Mouse (Mus musculus): ENCODE data around the gene Chchd6. TPM values are rescaled to one million over a fixed set of nuclear protein-coding genes. Genes with fewer than 3 reads are reported as not detected.

Chchd6 gene
- polyA plus RNA-seq, 1 experiment from 2014 or later: 201 TPM

GRCm38 (mm10) chr6:89399564-89399963 lies 195.9 kb downstream of the Chchd6 start:
- H3K4me3 ChIP-seq (ENCODE audit: low read length): no peak overlapping the region

GRCm38 (mm10) chr6:89397919-89398318 lies 197.5 kb downstream of the Chchd6 start:
- Histone ChIP-seq H3K27ac (ENCODE audit: low read depth, low read length) (no peak overlapping the region), H3K9me3 (ENCODE audit: control insufficient read depth, low read length) (no peaks in the 10 kb centered on the region), H3K9ac (ENCODE audit: low read depth, low read length) (no peak overlapping the region), H3K4me3 (ENCODE audit: low read length) (no peak overlapping the region), H3K4me1 (ENCODE audit: control insufficient read depth, insufficient read depth, low read depth, low read length) (no peaks in the 10 kb centered on the region), H3K27me3 (replicated peaks; ENCODE audit: control insufficient read depth, insufficient read depth, low read length) (no peaks in the 10 kb centered on the region), H3K36me3 (ENCODE audit: control insufficient read depth, insufficient read depth, low read length) (no peaks in the 10 kb centered on the region), H3K4me2 (ENCODE audit: low read length) (no peak overlapping the region)
- 85% methylated on average over 4 of the region's 4 CpGs for WGBS
- no peak for ATAC-seq

More at GRCm38 (mm10) chr6:89399564-89399963, 195.9 kb downstream of the Chchd6 start:
- no peaks in the 10 kb centered on the region for H3K9me3 ChIP-seq (ENCODE audit: control insufficient read depth, low read length)
- 95% methylated on average over 1 of the region's 1 CpGs for WGBS
- ATAC-seq: no peak
- H3K36me3 ChIP-seq (ENCODE audit: control insufficient read depth, insufficient read depth, low read length): no peaks in the 10 kb centered on the region
- H3K9ac ChIP-seq (ENCODE audit: low read depth, low read length): no peak overlapping the region
- no peak overlapping the region for H3K4me2 ChIP-seq (ENCODE audit: low read length)
- H3K27ac ChIP-seq (ENCODE audit: low read depth, low read length): no peak overlapping the region
- H3K4me1 ChIP-seq (ENCODE audit: control insufficient read depth, insufficient read depth, low read depth, low read length): no peaks in the 10 kb centered on the region
- H3K27me3 ChIP-seq (replicated peaks; ENCODE audit: control insufficient read depth, insufficient read depth, low read length): no peaks in the 10 kb centered on the region

DNA sequence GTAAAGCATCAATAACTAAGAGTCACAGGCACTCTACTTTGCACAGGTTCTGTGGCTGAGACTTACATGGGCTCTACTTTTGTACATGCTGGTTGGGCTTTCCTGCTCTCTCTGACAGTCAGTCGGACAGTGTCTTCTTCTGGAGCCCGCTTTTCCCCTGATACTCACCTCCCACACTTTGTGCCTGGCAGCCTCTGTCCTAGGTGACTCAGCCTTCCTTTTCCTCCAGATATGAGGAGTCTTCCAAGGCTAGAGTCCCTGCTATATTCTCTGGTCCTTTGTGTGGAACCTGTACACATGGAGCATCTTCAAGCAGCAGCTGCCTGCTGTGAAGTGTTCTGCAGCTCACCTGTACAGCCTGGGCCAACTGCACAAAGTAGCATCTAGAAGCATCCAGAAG lies 201.6 kb downstream of the Chchd6 start:
- Histone ChIP-seq H3K27ac (ENCODE audit: low read depth, low read length) (no peak overlapping the region), H3K4me3 (ENCODE audit: low read length) (no peak overlapping the region), H3K9ac (ENCODE audit: low read depth, low read length) (no peak overlapping the region), H3K4me1 (ENCODE audit: control insufficient read depth, insufficient read depth, low read depth, low read length) (no peaks in the 10 kb centered on the region), H3K36me3 (ENCODE audit: control insufficient read depth, insufficient read depth, low read length) (no peaks in the 10 kb centered on the region), H3K4me2 (ENCODE audit: low read length) (no peak overlapping the region), H3K9me3 (ENCODE audit: control insufficient read depth, low read length) (no peaks in the 10 kb centered on the region), H3K27me3 (replicated peaks; ENCODE audit: control insufficient read depth, insufficient read depth, low read length) (no peaks in the 10 kb centered on the region)
- WGBS: 84% methylated on average over 2 of the region's 2 CpGs
- ATAC-seq: no peak

- H3K9me3 ChIP-seq (ENCODE audit: control insufficient read depth, low read length): no peaks in the 10 kb centered on the region
- 97% methylated on average over 2 of the region's 2 CpGs for WGBS
- no peaks in the 10 kb centered on the region for H3K27me3 ChIP-seq (replicated peaks; ENCODE audit: control insufficient read depth, insufficient read depth, low read length)
- H3K4me3 ChIP-seq (ENCODE audit: low read length): no peak overlapping the region
- no peaks in the 10 kb centered on the region for H3K4me1 ChIP-seq (ENCODE audit: control insufficient read depth, insufficient read depth, low read depth, low read length)
- H3K27ac ChIP-seq (ENCODE audit: low read depth, low read length): no peak overlapping the region
- no peak overlapping the region for H3K4me2 ChIP-seq (ENCODE audit: low read length)
- no peak for ATAC-seq
- H3K9ac ChIP-seq (ENCODE audit: low read depth, low read length): no peak overlapping the region
- H3K36me3 ChIP-seq (ENCODE audit: control insufficient read depth, insufficient read depth, low read length): no peaks in the 10 kb centered on the region
Observed at GRCm38 (mm10) chr6:89392213-89392612, 203.2 kb downstream of the Chchd6 start.

DNA sequence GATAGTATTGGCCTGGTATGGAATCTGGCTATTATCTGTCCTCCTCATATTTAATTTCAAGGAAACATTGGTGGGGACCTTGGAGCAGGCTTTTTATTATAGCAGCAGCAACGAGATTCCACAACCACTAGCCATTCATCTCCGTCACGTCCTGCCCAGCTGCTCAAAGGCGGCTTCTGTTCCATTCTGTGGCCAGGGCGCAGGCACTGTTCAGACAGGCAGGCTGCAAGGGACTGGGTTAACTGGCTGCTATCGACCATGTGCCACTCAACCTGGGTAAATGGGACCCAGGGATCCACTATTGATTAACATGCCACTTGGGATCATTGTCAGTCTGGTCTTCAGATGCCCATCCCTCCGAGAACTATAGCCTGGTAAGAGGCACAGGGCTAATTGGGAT lies 205.7 kb downstream of the Chchd6 start:
- 50% methylated on average over 7 of the region's 7 CpGs for WGBS
- H3K4me1 ChIP-seq (ENCODE audit: control insufficient read depth, insufficient read depth, low read depth, low read length): no peaks in the 10 kb centered on the region
- H3K9me3 ChIP-seq (ENCODE audit: control insufficient read depth, low read length): no peaks in the 10 kb centered on the region
- H3K36me3 ChIP-seq (ENCODE audit: control insufficient read depth, insufficient read depth, low read length): no peaks in the 10 kb centered on the region
- no peaks in the 10 kb centered on the region for H3K27me3 ChIP-seq (replicated peaks; ENCODE audit: control insufficient read depth, insufficient read depth, low read length)
- H3K27ac ChIP-seq (ENCODE audit: low read depth, low read length): no peak overlapping the region
- H3K4me3 ChIP-seq (ENCODE audit: low read length): no peak overlapping the region
- no peak overlapping the region for H3K9ac ChIP-seq (ENCODE audit: low read depth, low read length)
- 0 out of 2 replicates have a peak, but pooled peaks have one; percentile 58 for ATAC-seq
- no peak overlapping the region for H3K4me2 ChIP-seq (ENCODE audit: low read length)

GRCm38 (mm10) chr6:89386956-89387355 lies 208.5 kb downstream of the Chchd6 start:
- Histone ChIP-seq H3K9ac (ENCODE audit: low read depth, low read length) (no peak overlapping the region), H3K36me3 (ENCODE audit: control insufficient read depth, insufficient read depth, low read length) (no peaks in the 10 kb centered on the region), H3K9me3 (ENCODE audit: control insufficient read depth, low read length) (no peaks in the 10 kb centered on the region), H3K4me2 (ENCODE audit: low read length) (no peak overlapping the region), H3K4me1 (ENCODE audit: control insufficient read depth, insufficient read depth, low read depth, low read length) (no peaks in the 10 kb centered on the region), H3K27me3 (replicated peaks; ENCODE audit: control insufficient read depth, insufficient read depth, low read length) (no peaks in the 10 kb centered on the region), H3K27ac (ENCODE audit: low read depth, low read length) (no peak overlapping the region), H3K4me3 (ENCODE audit: low read length) (no peak overlapping the region)
- ATAC-seq: no peak
- WGBS: 86% methylated on average over 1 of the region's 1 CpGs

- Histone ChIP-seq H3K27me3 (replicated peaks; ENCODE audit: control insufficient read depth, insufficient read depth, low read length) (no peaks in the 10 kb centered on the region), H3K9me3 (ENCODE audit: control insufficient read depth, low read length) (no peaks in the 10 kb centered on the region), H3K4me2 (ENCODE audit: low read length) (no peak overlapping the region), H3K27ac (ENCODE audit: low read depth, low read length) (no peak overlapping the region), H3K4me1 (ENCODE audit: control insufficient read depth, insufficient read depth, low read depth, low read length) (no peaks in the 10 kb centered on the region), H3K36me3 (ENCODE audit: control insufficient read depth, insufficient read depth, low read length) (no peaks in the 10 kb centered on the region), H3K4me3 (ENCODE audit: low read length) (no peak overlapping the region), H3K9ac (ENCODE audit: low read depth, low read length) (no peak overlapping the region)
- no peak for ATAC-seq
- WGBS: 100% methylated on average over 2 of the region's 2 CpGs
Observed at GRCm38 (mm10) chr6:89384699-89385098, 210.8 kb downstream of the Chchd6 start.

- H3K4me1 ChIP-seq (ENCODE audit: control insufficient read depth, insufficient read depth, low read depth, low read length): no peaks in the 10 kb centered on the region
- no peak overlapping the region for H3K4me2 ChIP-seq (ENCODE audit: low read length)
- no peaks in the 10 kb centered on the region for H3K27me3 ChIP-seq (replicated peaks; ENCODE audit: control insufficient read depth, insufficient read depth, low read length)
- WGBS: 24% methylated on average over 5 of the region's 5 CpGs
- H3K27ac ChIP-seq (ENCODE audit: low read depth, low read length): no peak overlapping the region
- no peak for ATAC-seq
- no peaks in the 10 kb centered on the region for H3K9me3 ChIP-seq (ENCODE audit: control insufficient read depth, low read length)
- no peaks in the 10 kb centered on the region for H3K36me3 ChIP-seq (ENCODE audit: control insufficient read depth, insufficient read depth, low read length)
- H3K9ac ChIP-seq (ENCODE audit: low read depth, low read length): no peak overlapping the region
- H3K4me3 ChIP-seq (ENCODE audit: low read length): no peak overlapping the region
Observed at GRCm38 (mm10) chr6:89381851-89382250, 213.6 kb downstream of the Chchd6 start.

DNA sequence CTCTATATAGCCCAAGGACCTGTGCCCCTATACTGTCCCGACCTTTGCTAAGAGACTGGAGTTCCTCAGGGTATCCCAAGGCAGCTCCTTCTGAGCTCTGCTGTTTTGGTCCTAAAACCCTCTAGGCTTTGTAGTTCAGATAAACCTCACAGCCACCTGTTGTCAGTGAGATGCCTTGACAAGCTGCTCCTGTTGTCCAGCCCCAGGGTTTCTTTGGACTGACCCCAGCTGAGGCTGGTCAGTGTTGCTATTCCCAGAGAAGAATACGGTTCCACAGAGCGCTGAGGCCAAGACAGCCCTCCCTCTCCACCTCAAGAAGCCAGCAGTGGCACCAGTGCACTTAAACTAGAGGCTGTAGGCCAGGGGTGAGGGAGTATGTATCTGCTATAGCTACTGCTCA lies 214.3 kb downstream of the Chchd6 start:
- Histone ChIP-seq H3K4me3 (ENCODE audit: low read length) (no peak overlapping the region), H3K9ac (ENCODE audit: low read depth, low read length) (no peak overlapping the region), H3K36me3 (ENCODE audit: control insufficient read depth, insufficient read depth, low read length) (no peaks in the 10 kb centered on the region), H3K4me1 (ENCODE audit: control insufficient read depth, insufficient read depth, low read depth, low read length) (no peaks in the 10 kb centered on the region), H3K27ac (ENCODE audit: low read depth, low read length) (no peak overlapping the region), H3K9me3 (ENCODE audit: control insufficient read depth, low read length) (no peaks in the 10 kb centered on the region), H3K4me2 (ENCODE audit: low read length) (no peak overlapping the region), H3K27me3 (replicated peaks; ENCODE audit: control insufficient read depth, insufficient read depth, low read length) (no peaks in the 10 kb centered on the region)
- ATAC-seq: no peak
- 37% methylated on average over 3 of the region's 3 CpGs for WGBS

DNA sequence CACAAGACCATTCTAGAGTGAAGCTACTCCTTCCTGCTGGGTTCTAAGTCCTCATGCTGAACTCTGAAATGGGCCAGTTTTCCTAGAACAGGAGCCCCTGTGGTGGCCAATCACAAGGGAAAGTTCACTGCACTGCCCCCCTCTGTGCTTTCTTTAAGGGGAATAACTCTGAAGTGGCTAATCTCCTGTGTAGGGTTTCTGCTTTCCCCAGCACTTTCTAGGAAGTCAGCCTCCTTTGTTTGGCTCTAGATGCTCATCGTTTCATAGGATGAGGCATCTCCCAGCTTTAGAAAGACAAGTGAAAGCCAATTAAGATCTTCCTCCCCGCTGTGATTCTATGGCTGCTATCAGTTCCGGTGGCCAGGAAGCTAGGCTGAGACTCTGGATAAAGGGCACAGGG lies 214.7 kb downstream of the Chchd6 start:
- Histone ChIP-seq H3K4me3 (ENCODE audit: low read length) (no peak overlapping the region), H3K4me1 (ENCODE audit: control insufficient read depth, insufficient read depth, low read depth, low read length) (no peaks in the 10 kb centered on the region), H3K36me3 (ENCODE audit: control insufficient read depth, insufficient read depth, low read length) (no peaks in the 10 kb centered on the region), H3K9me3 (ENCODE audit: control insufficient read depth, low read length) (no peaks in the 10 kb centered on the region), H3K27me3 (replicated peaks; ENCODE audit: control insufficient read depth, insufficient read depth, low read length) (no peaks in the 10 kb centered on the region), H3K4me2 (ENCODE audit: low read length) (no peak overlapping the region), H3K9ac (ENCODE audit: low read depth, low read length) (no peak overlapping the region), H3K27ac (ENCODE audit: low read depth, low read length) (no peak overlapping the region)
- WGBS: 25% methylated on average over 3 of the region's 3 CpGs
- ATAC-seq: no peak

Data from hindbrain, embryonic 16.5 days (tissue).